Mouse (Mus musculus): ENCODE data around the gene Csmd2. TPM values are rescaled to one million over a fixed set of nuclear protein-coding genes. Genes with fewer than 3 reads are reported as not detected.
"Not testable (repeated sequence)": the region's sequence is repeated elsewhere in the genome, so short reads cannot be mapped to it uniquely, and the experiment has no call there.

The Csmd2 gene
- polyA plus RNA-seq, 2 experiments = 0.22 to 0.33 TPM

- TF ChIP-seq POLR2A (IDR thresholded peaks at IDR 0.05; ENCODE audit: borderline replicate concordance, extremely low read depth, insufficient read depth, insufficient read length) = no peak
- no peak overlapping the region for H3K4me2 ChIP-seq (replicated peaks; ENCODE audit: low read depth, low read length, severe bottlenecking)
- H3K4me3 ChIP-seq (replicated peaks; ENCODE audit: low read length) = no peak overlapping the region
- ATAC-seq (ENCODE audit: low FRiP score, low read depth) = no peak
- H3K9ac ChIP-seq (ENCODE audit: low read depth, low read length, severe bottlenecking) = no peak overlapping the region
- no peaks in the 10 kb centered on the region for H3K36me3 ChIP-seq (ENCODE audit: control insufficient read depth, insufficient read depth, low read length)
- no peak overlapping the region for H3K27ac ChIP-seq (replicated peaks; ENCODE audit: low read depth, low read length)
- peak; percentile 38 for DNase-seq (ENCODE audit: low spot score)
- H3K4me1 ChIP-seq (ENCODE audit: control insufficient read depth, insufficient read depth, low read length) = no peaks in the 10 kb centered on the region
- no peaks in the 10 kb centered on the region for H3K9me3 ChIP-seq (ENCODE audit: control insufficient read depth, low read length)
- WGBS = 28% methylated on average over 5 of the region's 5 CpGs
- H3K27me3 ChIP-seq (ENCODE audit: control insufficient read depth, insufficient read depth, low read length) = no peaks in the 10 kb centered on the region
Observed at GRCm38 (mm10) chr4:128042626-128043025, 55.0 kb downstream of the Csmd2 start.

- Histone ChIP-seq H3K4me1 (ENCODE audit: control insufficient read depth, insufficient read depth, low read length) (no peaks in the 10 kb centered on the region), H3K9ac (ENCODE audit: low read depth, low read length, severe bottlenecking) (no peak overlapping the region), H3K27ac (replicated peaks; ENCODE audit: low read depth, low read length) (no peak overlapping the region), H3K36me3 (ENCODE audit: control insufficient read depth, insufficient read depth, low read length) (no peaks in the 10 kb centered on the region), H3K9me3 (ENCODE audit: control insufficient read depth, low read length) (no peaks in the 10 kb centered on the region), H3K4me2 (replicated peaks; ENCODE audit: low read depth, low read length, severe bottlenecking) (no peak overlapping the region), H3K27me3 (ENCODE audit: control insufficient read depth, insufficient read depth, low read length) (no peaks in the 10 kb centered on the region), H3K4me3 (replicated peaks; ENCODE audit: low read length) (no peak overlapping the region)
- ATAC-seq (ENCODE audit: low FRiP score, low read depth) (no peak), DNase-seq (ENCODE audit: low spot score) (no peak)
- 84% methylated on average over 1 of the region's 1 CpGs for WGBS
- no peak for TF ChIP-seq POLR2A (IDR thresholded peaks at IDR 0.05; ENCODE audit: borderline replicate concordance, extremely low read depth, insufficient read depth, insufficient read length)
Observed at GRCm38 (mm10) chr4:128048716-128049115, 61.1 kb downstream of the Csmd2 start.

- Histone ChIP-seq H3K27ac (replicated peaks; ENCODE audit: low read depth, low read length) (no peak overlapping the region), H3K4me3 (replicated peaks; ENCODE audit: low read length) (no peak overlapping the region), H3K27me3 (ENCODE audit: control insufficient read depth, insufficient read depth, low read length) (no peaks in the 10 kb centered on the region), H3K4me2 (replicated peaks; ENCODE audit: low read depth, low read length, severe bottlenecking) (no peak overlapping the region), H3K9ac (ENCODE audit: low read depth, low read length, severe bottlenecking) (no peak overlapping the region), H3K9me3 (ENCODE audit: control insufficient read depth, low read length) (no peaks in the 10 kb centered on the region), H3K36me3 (ENCODE audit: control insufficient read depth, insufficient read depth, low read length) (no peaks in the 10 kb centered on the region), H3K4me1 (ENCODE audit: control insufficient read depth, insufficient read depth, low read length) (no peaks in the 10 kb centered on the region)
- DNase-seq (ENCODE audit: low spot score) (no peak), ATAC-seq (ENCODE audit: low FRiP score, low read depth) (no peak)
- TF ChIP-seq POLR2A (IDR thresholded peaks at IDR 0.05; ENCODE audit: borderline replicate concordance, extremely low read depth, insufficient read depth, insufficient read length) = no peak
- 73% methylated on average over 8 of the region's 8 CpGs for WGBS
Observed at GRCm38 (mm10) chr4:128052701-128053100, 65.0 kb downstream of the Csmd2 start.

GRCm38 (mm10) chr4:128061274-128061673 is 73.6 kb downstream of the Csmd2 start:
- not testable (repeated sequence) for H3K9me3 ChIP-seq (ENCODE audit: control insufficient read depth, low read length); H3K27me3 ChIP-seq (ENCODE audit: control insufficient read depth, insufficient read depth, low read length); ATAC-seq (ENCODE audit: low FRiP score, low read depth); H3K4me2 ChIP-seq (replicated peaks; ENCODE audit: low read depth, low read length, severe bottlenecking); H3K27ac ChIP-seq (replicated peaks; ENCODE audit: low read depth, low read length); DNase-seq (ENCODE audit: low spot score); H3K4me1 ChIP-seq (ENCODE audit: control insufficient read depth, insufficient read depth, low read length); H3K9ac ChIP-seq (ENCODE audit: low read depth, low read length, severe bottlenecking); H3K4me3 ChIP-seq (replicated peaks; ENCODE audit: low read length); H3K36me3 ChIP-seq (ENCODE audit: control insufficient read depth, insufficient read depth, low read length)
- WGBS = 81% methylated on average over 2 of the region's 2 CpGs

GRCm38 (mm10) chr4:128067189-128067588 is 79.5 kb downstream of the Csmd2 start:
- TF ChIP-seq POLR2A (IDR thresholded peaks at IDR 0.05; ENCODE audit: borderline replicate concordance, extremely low read depth, insufficient read depth, insufficient read length) = no peak
- WGBS = 81% methylated on average over 9 of the region's 9 CpGs
- DNase-seq (ENCODE audit: low spot score) = no peak
- Histone ChIP-seq H3K4me3 (replicated peaks; ENCODE audit: low read length) (no peak overlapping the region), H3K9ac (ENCODE audit: low read depth, low read length, severe bottlenecking) (no peak overlapping the region), H3K27me3 (ENCODE audit: control insufficient read depth, insufficient read depth, low read length) (no peaks in the 10 kb centered on the region), H3K27ac (replicated peaks; ENCODE audit: low read depth, low read length) (no peak overlapping the region), H3K4me2 (replicated peaks; ENCODE audit: low read depth, low read length, severe bottlenecking) (no peak overlapping the region), H3K36me3 (ENCODE audit: control insufficient read depth, insufficient read depth, low read length) (no peaks in the 10 kb centered on the region), H3K4me1 (ENCODE audit: control insufficient read depth, insufficient read depth, low read length) (no peaks in the 10 kb centered on the region), H3K9me3 (ENCODE audit: control insufficient read depth, low read length) (no peaks in the 10 kb centered on the region)
- no peak for ATAC-seq (ENCODE audit: low FRiP score, low read depth)

- Histone ChIP-seq H3K36me3 (ENCODE audit: control insufficient read depth, insufficient read depth, low read length) (no peaks in the 10 kb centered on the region), H3K9me3 (ENCODE audit: control insufficient read depth, low read length) (no peaks in the 10 kb centered on the region), H3K4me1 (ENCODE audit: control insufficient read depth, insufficient read depth, low read length) (no peaks in the 10 kb centered on the region), H3K27ac (replicated peaks; ENCODE audit: low read depth, low read length) (no peak overlapping the region), H3K4me2 (replicated peaks; ENCODE audit: low read depth, low read length, severe bottlenecking) (no peak overlapping the region), H3K4me3 (replicated peaks; ENCODE audit: low read length) (no peak overlapping the region), H3K27me3 (ENCODE audit: control insufficient read depth, insufficient read depth, low read length) (no peaks in the 10 kb centered on the region), H3K9ac (ENCODE audit: low read depth, low read length, severe bottlenecking) (no peak overlapping the region)
- DNase-seq (ENCODE audit: low spot score) (no peak), ATAC-seq (ENCODE audit: low FRiP score, low read depth) (no peak)
- no peak for TF ChIP-seq POLR2A (IDR thresholded peaks at IDR 0.05; ENCODE audit: borderline replicate concordance, extremely low read depth, insufficient read depth, insufficient read length)
- WGBS = 84% methylated on average over 3 of the region's 3 CpGs
Observed at GRCm38 (mm10) chr4:128084466-128084865, 96.8 kb downstream of the Csmd2 start.

Measured in limb, embryonic 14.5 days (tissue).